Mouse (Mus musculus) gastrocnemius, postnatal 10 days (tissue): ENCODE measurements around the gene Fahd2a. TPM values are rescaled to one million over a fixed set of nuclear protein-coding genes. Genes with fewer than 3 reads are reported as not detected.
A peak's percentile ranks its signal among the peaks of the same experiment; 100 is the strongest.

Source experiments
- DNase-seq: peaks from one replicate; pipeline ENCODE4 v3.0.0; 2021; ENCODE audit warnings: mixed read lengths
- long read RNA-seq, 2 experiments: library from polyadenylated mRNA; stranded (forward); transcript quantifications; one replicate each; pipeline ENCODE4 v2.0.0; 2021
- total RNA-seq, 2 experiments: library from RNA; stranded (reverse); gene quantifications; 2 replicates each; pipeline ENCODE4 v1.2.3; 2021

The Fahd2a gene
- 10 to 100 TPM; 10.1 to 12.4 TPM for total RNA-seq
- long read RNA-seq, experiment 1, transcript Fahd2a-201 (8 exons, 1,211 nt): major isoform, 9 of 11 reads
- long read RNA-seq, experiment 1, partial matches to known transcripts: 0 of 11 reads
- long read RNA-seq, experiment 1, other reads (novel, unspliced or antisense): 2 of 11 reads
- long read RNA-seq, experiment 2, transcript Fahd2a-201 (8 exons, 1,211 nt): major isoform, 14 of 17 reads
- long read RNA-seq, experiment 2, partial matches to known transcripts: 2 of 17 reads
- long read RNA-seq, experiment 2, other reads (novel, unspliced or antisense): 1 of 17 reads

DNA sequence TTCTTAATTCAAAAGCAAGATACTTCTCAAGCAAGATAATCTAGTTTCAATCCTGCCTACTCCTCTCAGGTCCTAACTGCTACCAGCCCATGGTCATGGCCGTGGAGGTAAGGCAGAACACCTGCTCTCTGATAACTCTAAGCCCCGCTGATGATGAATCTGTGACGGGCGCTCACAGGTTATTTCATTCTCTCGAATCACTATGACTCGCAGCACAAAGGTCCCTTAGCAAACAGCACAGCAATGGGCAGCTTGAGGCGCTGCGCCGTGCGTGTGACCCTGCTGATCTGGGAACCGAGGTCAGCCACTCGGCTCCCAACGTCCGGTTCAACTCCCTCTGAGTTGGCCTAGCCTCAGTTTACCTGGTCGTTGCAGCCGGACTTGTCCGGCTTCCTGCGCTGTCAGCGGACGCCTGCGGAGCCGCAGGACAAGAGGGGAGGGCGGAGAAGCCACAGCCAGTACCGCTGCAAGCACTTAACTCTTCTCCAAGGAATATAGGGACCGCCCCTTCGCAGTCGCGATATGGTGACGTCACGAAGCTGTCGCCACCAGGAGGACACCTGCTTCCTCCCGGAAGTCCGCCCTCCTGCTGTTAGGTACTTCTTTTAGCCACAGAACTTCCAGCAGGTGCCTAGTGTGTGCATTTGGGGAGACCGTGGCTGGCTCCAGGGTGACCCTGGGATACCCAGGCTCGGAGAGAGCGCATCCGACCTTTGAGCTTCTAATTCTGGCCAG is at the start of gene Fahd2a:
Gene Fahd2a, minus strand, starts transcription at position 511 of the 735 bp plus-strand sequence.
- DNase-seq: peak; percentile 78

DNA sequence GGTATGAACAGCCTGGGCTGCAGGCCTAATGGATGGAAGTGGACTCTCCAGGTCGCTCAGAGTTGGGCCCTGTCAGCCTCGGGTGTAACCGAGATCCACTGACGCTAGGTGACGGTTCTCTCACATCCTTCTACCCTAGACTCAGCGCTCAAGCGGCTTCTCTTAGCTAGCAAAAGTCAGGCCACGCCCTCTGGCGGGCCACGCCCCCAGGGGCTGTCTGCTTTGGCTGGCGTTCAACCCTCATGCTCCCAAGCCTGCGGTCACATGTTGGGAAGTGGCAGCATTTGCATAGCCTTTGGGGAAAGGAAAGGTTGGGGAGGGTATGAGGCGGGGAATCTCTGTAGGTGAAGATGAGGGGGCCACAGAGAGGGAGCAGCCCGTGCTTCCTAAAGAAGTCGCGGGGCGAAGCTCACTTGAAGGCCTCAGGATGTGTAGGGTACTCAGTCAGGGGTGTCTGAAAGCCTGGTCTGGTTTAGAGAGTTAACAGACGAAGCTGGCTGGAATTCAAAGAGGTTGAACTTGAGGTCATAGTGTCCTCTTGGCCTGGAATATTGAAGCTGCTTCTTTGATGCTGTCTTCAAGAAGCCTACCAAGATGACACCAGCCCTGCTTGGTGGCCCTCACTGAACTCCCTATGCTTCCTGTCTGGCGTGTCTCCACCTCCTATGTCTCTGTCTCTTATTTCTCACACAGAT is 40.3 kb upstream of the Fahd2a start:
- DNase-seq: peak; percentile 59

- no peak for DNase-seq
Measured at GRCm38 (mm10) chr2:127483001-127483400, 38.6 kb upstream of the Fahd2a start.

DNA sequence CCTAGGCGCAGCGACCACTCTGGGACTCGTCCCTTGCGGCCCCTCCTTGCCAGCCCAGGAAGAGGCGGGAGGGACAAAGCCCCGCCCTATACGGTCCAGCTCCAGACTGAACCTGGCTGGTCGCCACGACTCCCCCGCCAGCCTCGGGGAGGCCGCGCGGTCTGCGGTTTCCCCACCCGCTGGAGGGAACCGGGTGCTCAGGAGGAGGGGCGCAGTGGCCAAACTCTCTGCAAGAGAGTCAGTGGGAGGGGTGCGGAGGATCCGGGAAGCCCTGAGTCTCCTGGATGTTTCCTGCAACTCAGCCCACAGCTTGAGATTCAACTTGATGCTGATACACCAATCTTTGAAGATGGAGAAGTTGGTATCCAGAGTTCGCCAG is 38.2 kb upstream of the Fahd2a start:
- peak; percentile 66 for DNase-seq

- DNase-seq: peak; percentile 21
Measured at GRCm38 (mm10) chr2:127481841-127482532, 37.6 kb upstream of the Fahd2a start.

DNA sequence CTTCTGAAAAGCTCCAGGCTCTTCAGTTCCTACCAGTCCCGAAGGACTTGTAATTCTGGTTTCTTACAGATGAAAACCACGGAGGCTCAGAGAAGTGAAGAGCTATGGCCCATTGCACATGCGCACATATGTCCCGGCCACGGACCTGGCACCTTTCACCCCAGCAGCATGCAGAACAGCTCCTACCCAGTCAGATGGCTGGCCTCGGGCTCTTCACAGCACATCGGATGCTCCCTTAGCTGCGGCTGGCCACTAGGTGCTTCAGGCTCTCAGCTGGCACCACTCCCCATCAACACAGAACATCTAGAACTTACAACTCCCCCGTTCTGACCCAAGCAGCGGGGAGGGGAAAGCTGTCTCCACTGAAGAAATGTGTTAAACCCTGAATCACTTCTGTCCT is 35.4 kb upstream of the Fahd2a start:
- DNase-seq: no peak

GRCm38 (mm10) chr2:127479210-127479609 is 34.8 kb upstream of the Fahd2a start:
- DNase-seq: no peak

GRCm38 (mm10) chr2:127472279-127472678 is 27.9 kb upstream of the Fahd2a start:
- DNase-seq: no peak

DNA sequence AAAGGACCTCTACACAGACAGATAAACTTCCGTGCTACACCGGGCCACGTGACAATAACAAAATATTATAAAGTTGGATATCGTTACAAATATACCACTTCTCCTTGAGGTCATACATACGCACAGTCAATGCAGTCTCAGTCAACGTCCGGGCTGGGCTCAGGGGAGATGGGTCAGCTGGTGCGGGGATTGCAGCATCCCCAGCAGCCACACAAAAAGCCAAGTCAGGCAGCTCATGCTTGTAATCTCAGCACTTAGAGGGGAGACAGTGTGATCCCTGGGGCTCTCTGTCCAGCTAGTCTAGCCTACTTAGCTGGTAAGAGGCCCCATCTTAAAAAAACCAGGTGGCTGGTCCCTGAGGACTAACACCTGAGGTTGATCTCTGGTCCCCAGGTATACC is 26.9 kb upstream of the Fahd2a start:
- DNase-seq: no peak

DNA sequence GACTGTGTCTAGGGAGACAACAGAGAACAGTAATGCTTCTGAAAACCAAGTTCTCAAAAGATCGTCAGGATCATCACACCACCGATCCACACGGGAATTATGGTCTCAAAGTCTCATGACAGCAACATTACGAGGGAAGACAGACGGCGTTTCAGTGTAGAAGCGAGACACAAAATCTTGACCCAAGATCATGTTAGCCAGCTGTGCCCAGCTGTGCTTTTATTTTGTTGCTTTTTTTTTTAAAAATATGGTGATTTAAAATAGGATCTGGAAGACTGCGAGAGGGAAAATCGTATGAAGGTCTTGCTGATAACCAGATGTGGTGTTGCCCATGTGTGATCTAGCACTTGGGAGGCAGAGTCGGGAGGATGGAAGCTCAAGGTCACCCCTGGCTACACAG is 26.3 kb upstream of the Fahd2a start:
- no peak for DNase-seq

GRCm38 (mm10) chr2:127470183-127470582 is 25.8 kb upstream of the Fahd2a start:
- no peak for DNase-seq

GRCm38 (mm10) chr2:127462314-127462713 is 17.9 kb upstream of the Fahd2a start:
- peak; percentile 50 for DNase-seq

GRCm38 (mm10) chr2:127461351-127461750 is 17.0 kb upstream of the Fahd2a start:
- no peak for DNase-seq

GRCm38 (mm10) chr2:127459341-127459740 is 15.0 kb upstream of the Fahd2a start:
- no peak for DNase-seq

DNA sequence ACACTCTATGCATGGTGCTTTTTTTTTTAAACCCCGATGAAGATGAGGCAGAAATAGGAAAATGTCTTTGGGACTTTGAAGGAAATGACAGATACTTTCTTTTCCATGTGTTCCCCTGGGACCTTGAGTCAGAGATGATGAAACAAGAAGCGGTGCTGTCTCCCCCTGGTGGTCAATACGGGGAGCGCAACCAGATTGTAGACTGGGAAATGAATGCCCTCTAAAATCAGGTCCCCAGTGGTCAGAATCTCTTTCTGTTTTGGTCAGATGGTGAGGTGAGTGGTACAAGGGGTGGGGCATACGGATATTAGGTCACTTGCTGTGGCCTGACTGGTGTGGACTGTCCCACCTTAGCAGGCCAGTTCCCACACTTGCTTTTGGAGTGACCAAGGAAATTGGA is 9.4 kb upstream of the Fahd2a start:
- DNase-seq: peak; percentile 72

- DNase-seq: no peak
Measured at GRCm38 (mm10) chr2:127453141-127453540, 8.8 kb upstream of the Fahd2a start.

DNA sequence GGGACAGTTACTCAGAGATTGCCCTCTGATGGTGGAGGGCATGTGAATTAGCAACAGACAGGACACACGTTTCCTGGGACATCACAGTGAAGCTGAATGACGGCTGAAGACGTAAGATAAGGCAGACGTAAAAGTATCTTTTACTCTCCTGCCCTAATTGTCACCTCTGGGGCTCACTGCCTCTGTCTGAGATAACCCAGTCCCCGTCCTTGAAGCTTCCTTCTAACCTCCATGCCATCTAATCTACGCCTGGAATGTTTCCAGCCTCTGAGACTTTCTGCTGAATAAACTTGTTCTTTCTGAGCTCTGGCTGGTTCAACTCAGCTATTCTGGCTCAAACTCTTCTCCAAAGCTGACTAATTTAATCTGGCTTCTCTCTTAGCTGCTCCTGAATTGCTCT is 7.4 kb upstream of the Fahd2a start:
- no peak for DNase-seq

DNA sequence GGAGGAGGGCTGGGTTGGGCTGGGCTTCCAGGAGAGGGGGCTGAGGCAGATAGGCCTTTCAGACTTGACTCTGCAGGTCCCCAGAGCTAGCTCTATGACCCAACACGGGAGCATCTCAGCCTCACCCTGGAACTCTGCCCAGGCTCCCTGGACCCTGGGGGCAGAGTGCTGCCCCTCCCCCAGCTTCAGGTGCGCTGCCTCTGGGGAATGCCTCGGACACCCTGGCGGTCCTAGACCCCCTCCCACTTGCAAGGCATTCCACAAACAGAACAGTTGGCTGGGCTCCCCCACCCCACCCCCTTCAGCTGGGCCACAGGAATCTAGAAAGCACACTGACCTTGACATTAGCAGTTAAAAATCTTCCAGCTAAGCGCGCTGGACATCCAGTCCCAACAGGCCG is 5.3 kb upstream of the Fahd2a start:
- DNase-seq: peak; percentile 13

DNA sequence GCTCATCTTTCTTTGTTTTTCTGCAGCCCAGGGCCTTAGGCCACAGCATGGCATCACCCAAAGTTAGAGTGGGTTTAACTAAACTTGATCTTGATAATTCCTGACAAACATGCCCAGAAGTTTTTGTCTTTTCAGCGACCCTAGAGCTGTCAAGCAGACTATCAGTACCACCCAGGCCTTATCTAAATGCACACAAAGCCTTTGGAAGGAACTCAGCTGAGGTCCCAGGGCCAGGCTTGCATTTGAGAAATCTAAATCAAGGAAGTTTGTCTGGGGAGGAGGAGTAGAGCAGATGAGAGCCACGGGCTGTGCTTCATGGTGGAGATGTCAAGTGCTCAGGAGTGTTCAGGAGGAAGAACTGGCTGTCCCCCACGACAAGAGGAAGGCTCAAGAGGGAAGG is 2.5 kb upstream of the Fahd2a start:
- DNase-seq: no peak

DNA sequence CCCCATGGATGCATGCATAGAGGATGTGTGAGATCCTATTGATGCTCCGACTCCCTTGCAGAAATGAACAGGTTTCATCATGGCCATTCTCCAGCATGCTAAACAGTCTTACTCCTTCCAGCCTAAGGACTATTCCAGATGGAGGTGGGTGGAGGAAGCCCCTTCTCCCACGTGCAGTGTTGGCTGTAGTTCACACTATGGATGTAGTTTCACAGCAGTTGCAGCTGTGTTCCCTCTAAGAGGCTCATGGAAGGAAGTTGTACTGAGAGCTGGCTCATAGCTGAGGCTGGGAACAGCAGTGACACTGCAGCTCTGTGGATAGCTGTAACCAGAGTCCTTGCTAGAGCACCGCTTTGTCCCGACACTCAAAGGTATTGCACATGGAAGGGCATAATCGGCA is 6.7 kb downstream of the Fahd2a start:
- no peak for DNase-seq

GRCm38 (mm10) chr2:127435554-127435953 is 8.8 kb downstream of the Fahd2a start:
- DNase-seq: no peak

DNA sequence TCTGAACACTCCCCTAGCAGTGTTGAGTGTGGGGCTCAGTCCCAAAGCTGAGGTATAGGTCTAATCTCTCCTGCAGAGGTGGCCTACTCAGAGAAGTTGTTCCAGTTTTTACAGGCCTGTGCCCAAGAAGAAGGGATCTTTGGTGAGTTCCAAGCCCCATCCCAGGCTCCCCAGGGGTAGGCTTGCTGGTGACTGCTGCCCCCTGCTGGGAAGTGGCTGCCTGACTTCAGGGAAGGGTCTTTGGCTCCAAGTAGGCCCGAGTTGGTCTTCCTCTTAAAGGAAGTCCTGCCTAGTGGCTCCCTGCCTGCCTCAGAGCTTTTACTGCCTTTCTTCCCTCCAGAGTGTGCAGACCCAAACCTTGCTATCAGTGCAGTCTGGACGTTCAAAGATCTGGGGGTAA is 9.2 kb downstream of the Fahd2a start:
- peak; percentile 34 for DNase-seq
